Mouse (Mus musculus) midbrain, embryonic 11.5 days (tissue): ENCODE data around the gene Sipa1l1. TPM values are rescaled to one million over a fixed set of nuclear protein-coding genes. Genes with fewer than 3 reads are reported as not detected.

Experiments
- ATAC-seq: fragments of 200-750 bp; cut with Nextera tagmentation; 2 replicates; pipeline ENCODE4 v1.8.0; 2017; ENCODE audit warnings: moderate TSS enrichment, moderate library complexity; ENCODE audit not compliant: low FRiP score
- DNase-seq: peaks from one replicate; pipeline ENCODE4 v3.0.0; 2015; ENCODE audit warnings: low spot score; ENCODE audit errors: missing footprints
- H3K27ac ChIP-seq: fragments of 300-500 bp; sonication (generic); 2 replicates; pipeline ENCODE4 v1.5.1; 2014; ENCODE audit warnings: low read depth, low read length
- H3K27me3 ChIP-seq: fragments of 300-500 bp; sonication (generic); 2 replicates; pipeline ENCODE4 v1.6.1; 2014; ENCODE audit warnings: mild to moderate bottlenecking, low read length, moderate library complexity, mixed read lengths; ENCODE audit not compliant: control insufficient read depth, insufficient read depth
- H3K36me3 ChIP-seq: fragments of 300-500 bp; sonication (generic); 2 replicates; pipeline ENCODE4 v1.6.1; 2014; ENCODE audit warnings: mild to moderate bottlenecking, low read length, moderate library complexity, mixed read lengths; ENCODE audit not compliant: control insufficient read depth, insufficient read depth
- H3K4me1 ChIP-seq: fragments of 300-500 bp; sonication (generic); 2 replicates; pipeline ENCODE4 v1.6.1; 2014; ENCODE audit warnings: low read length; ENCODE audit not compliant: control insufficient read depth, insufficient read depth
- H3K4me2 ChIP-seq: fragments of 300-500 bp; sonication (generic); 2 replicates; pipeline ENCODE4 v1.6.1; 2014; ENCODE audit warnings: mild to moderate bottlenecking, moderate library complexity
- H3K4me3 ChIP-seq: fragments of 300-500 bp; sonication (generic); 2 replicates; pipeline ENCODE4 v1.5.1; 2014; ENCODE audit warnings: low read depth, low read length
- H3K9ac ChIP-seq: fragments of 300-500 bp; sonication (generic); 2 replicates; pipeline ENCODE4 v1.6.1; 2014; ENCODE audit warnings: low read length
- H3K9me3 ChIP-seq: fragments of 300-500 bp; sonication (generic); 2 replicates; pipeline ENCODE4 v1.6.1; 2016; ENCODE audit warnings: low read length; ENCODE audit not compliant: control insufficient read depth
- WGBS: fragments of 180-500 bp; shearing (Covaris S2); extraction: QIAGEN DNeasy Blood & Tissue Kit; methylation state at CpG from one replicate; pipeline ENCODE4 v1.1.7; 2014; 5-methylcytosine and 5-hydroxymethylcytosine counted together
- polyA plus RNA-seq: library from polyadenylated mRNA; unstranded; fragments of >200 nt; fragmentation: Nextera tagmentation; extraction: Ambion mirVana; gene quantifications from 2 replicates; pipeline ENCODE4 v1.2.1, GENCODE M21; 2014

Gene Sipa1l1
- polyA plus RNA-seq, 1 experiment from 2014 or later, result 24.1 TPM

GRCm38 (mm10) chr12:82409686-82410472 is 240.8 kb downstream of the Sipa1l1 start:
- no peaks in the 10 kb centered on the region for H3K36me3 ChIP-seq
- no peak for ATAC-seq
- H3K4me3 ChIP-seq, result no peak overlapping the region
- no peak overlapping the region for H3K9ac ChIP-seq
- H3K4me2 ChIP-seq, result no peak overlapping the region
- no peak overlapping the region for H3K27ac ChIP-seq
- 81% methylated on average over 7 of the region's 7 CpGs for WGBS
- H3K4me1 ChIP-seq, result no peaks in the 10 kb centered on the region
- H3K27me3 ChIP-seq, result no peaks in the 10 kb centered on the region
- H3K9me3 ChIP-seq, result no peaks in the 10 kb centered on the region
- peak; percentile 76 for DNase-seq

DNA sequence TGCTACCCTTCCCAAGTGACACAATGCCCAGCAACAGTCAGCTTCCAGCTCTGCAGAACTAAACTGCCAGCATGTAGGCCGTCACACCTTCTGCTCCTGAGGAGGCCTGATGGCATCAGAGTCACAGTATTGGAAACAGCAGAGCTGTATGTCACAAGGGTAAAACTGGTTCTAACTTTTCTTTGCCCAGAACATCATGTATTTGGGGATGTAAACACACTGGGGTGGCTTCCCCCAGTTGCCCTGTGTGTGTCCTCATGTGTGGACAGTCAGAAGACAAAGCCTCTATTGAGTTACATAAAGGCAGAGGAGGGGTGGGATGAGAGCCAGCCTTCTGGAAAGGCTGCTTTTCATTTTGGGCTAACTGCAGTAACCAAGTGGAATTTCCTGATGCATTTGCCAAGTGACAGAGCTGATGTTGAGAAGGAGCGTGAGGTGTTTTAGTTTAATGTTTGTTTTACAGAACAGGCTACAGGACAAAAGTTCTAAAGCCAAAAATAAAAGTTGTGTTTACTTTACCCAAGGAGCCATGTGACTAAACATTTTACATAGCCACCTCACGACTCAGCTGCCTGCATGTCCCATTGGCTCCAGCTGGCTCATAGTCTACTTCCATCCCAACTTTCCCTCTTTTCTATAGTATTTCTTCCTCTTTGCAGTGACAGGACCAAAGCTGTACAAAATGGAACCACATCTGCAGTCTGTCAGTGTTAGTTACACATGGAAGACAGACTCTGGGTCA is 243.3 kb downstream of the Sipa1l1 start:
- H3K4me3 ChIP-seq, result no peak overlapping the region
- 77% methylated on average over 3 of the region's 3 CpGs for WGBS
- ATAC-seq, result no peak
- H3K4me2 ChIP-seq, result no peak overlapping the region
- H3K9me3 ChIP-seq, result no peaks in the 10 kb centered on the region
- H3K4me1 ChIP-seq, result no peaks in the 10 kb centered on the region
- no peak overlapping the region for H3K9ac ChIP-seq
- no peak overlapping the region for H3K27ac ChIP-seq
- H3K27me3 ChIP-seq, result no peaks in the 10 kb centered on the region
- no peak for DNase-seq
- H3K36me3 ChIP-seq, result no peaks in the 10 kb centered on the region; the same call in 1 of the 2 replicates

- no peak overlapping the region for H3K4me3 ChIP-seq
- no peaks in the 10 kb centered on the region for H3K27me3 ChIP-seq
- ATAC-seq, result no peak
- H3K4me1 ChIP-seq, result no peaks in the 10 kb centered on the region
- no peaks in the 10 kb centered on the region for H3K9me3 ChIP-seq
- H3K4me2 ChIP-seq, result no peak overlapping the region
- no peaks in the 10 kb centered on the region; the same call in 1 of the 2 replicates for H3K36me3 ChIP-seq
- H3K9ac ChIP-seq, result no peak overlapping the region
- WGBS, result 75% methylated on average over 4 of the region's 4 CpGs
- DNase-seq, result peak; percentile 73
- no peak overlapping the region for H3K27ac ChIP-seq
Measured at GRCm38 (mm10) chr12:82415690-82416364, 246.7 kb downstream of the Sipa1l1 start.

DNA sequence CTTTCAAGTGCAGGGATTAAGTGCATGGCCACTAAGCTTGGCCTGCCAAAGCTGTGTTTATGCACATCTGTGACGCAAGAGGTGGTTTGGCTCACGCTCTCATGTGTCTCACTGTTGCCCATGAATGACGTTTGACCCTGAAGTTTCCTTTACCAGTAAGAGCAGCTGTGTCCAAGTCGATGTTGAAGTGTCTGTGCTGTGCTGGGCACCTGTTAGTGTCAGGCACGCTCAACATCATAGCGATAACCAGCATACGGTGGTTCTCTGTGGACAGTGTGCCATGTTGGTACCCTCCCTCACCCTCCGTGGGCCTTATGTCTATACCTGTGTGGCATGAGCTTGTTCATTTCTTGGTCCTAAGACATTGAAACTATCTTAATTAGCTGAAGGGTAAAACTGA is 249.9 kb downstream of the Sipa1l1 start:
- Histone ChIP-seq H3K4me2 (no peak overlapping the region), H3K4me1 (no peaks in the 10 kb centered on the region), H3K27me3 (no peaks in the 10 kb centered on the region), H3K9me3 (no peaks in the 10 kb centered on the region), H3K4me3 (no peak overlapping the region), H3K9ac (no peak overlapping the region), H3K36me3 (peaks cover 2% of the 10 kb centered on the region; the same call in 1 of the 2 replicates), H3K27ac (no peak overlapping the region)
- ATAC-seq (no peak), DNase-seq (no peak)
- WGBS, result 95% methylated on average over 8 of the region's 8 CpGs

GRCm38 (mm10) chr12:82424783-82425182 is 255.7 kb downstream of the Sipa1l1 start:
- DNase-seq (no peak), ATAC-seq (no peak)
- no peak overlapping the region for H3K4me3 ChIP-seq
- no peak overlapping the region for H3K4me2 ChIP-seq
- 95% methylated on average over 15 of the region's 15 CpGs for WGBS
- no peaks in the 10 kb centered on the region for H3K4me1 ChIP-seq
- H3K9me3 ChIP-seq, result no peaks in the 10 kb centered on the region
- H3K27me3 ChIP-seq, result no peaks in the 10 kb centered on the region
- no peak overlapping the region for H3K27ac ChIP-seq
- no peak overlapping the region for H3K9ac ChIP-seq
- H3K36me3 ChIP-seq, result 0 out of 2 replicates have a peak, but pooled peaks cover 2% of the 10 kb centered on the region

DNA sequence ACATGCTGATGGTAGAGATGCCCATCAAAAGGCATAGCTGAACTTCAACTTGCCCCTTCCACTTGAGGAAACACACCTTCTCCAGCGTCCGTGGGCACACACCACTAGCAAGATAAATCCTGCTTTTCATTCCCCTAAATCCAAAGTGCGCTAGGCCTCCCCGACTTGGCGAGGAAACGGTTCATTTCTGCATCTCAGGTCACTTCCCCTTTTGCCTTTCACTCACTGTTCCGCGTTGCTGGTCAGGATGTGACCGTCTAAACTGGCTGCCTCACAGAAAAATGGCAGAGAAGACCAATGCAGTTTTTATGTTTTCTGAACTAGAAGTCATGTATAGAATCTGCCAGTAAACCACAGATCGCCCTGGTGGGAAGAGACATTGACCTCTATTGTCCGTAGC is 256.7 kb downstream of the Sipa1l1 start:
- H3K9me3 ChIP-seq, result no peaks in the 10 kb centered on the region
- WGBS, result 89% methylated on average over 11 of the region's 11 CpGs
- H3K9ac ChIP-seq, result no peak overlapping the region
- DNase-seq (no peak), ATAC-seq (no peak)
- no peak overlapping the region for H3K4me2 ChIP-seq
- H3K4me3 ChIP-seq, result no peak overlapping the region
- no peaks in the 10 kb centered on the region for H3K4me1 ChIP-seq
- H3K27me3 ChIP-seq, result no peaks in the 10 kb centered on the region
- H3K36me3 ChIP-seq, result 0 out of 2 replicates have a peak, but pooled peaks cover 2% of the 10 kb centered on the region
- no peak overlapping the region for H3K27ac ChIP-seq

DNA sequence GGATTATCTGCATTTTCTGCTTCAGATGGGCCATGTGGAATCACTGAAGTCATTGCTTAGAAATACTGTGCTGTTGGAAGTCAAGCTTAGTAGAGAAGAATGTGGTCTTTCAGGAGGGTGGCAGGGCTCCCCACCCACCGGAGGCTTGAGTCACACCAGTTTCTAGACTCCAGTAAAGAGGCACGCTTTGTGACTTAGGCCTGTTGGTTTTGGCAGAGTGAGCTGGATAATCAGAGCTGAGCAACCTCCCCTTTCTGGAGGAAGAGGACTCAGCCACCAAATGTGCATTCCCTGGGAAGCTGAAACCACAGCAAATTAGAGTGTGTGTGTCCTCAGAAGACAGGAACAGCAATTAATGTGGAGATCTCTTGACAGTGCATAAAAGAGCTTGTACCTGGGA is 258.3 kb downstream of the Sipa1l1 start:
- Histone ChIP-seq H3K36me3 (0 out of 2 replicates have a peak, but pooled peaks cover 2% of the 10 kb centered on the region), H3K27me3 (no peaks in the 10 kb centered on the region), H3K4me3 (no peak overlapping the region), H3K9ac (no peak overlapping the region), H3K27ac (no peak overlapping the region), H3K4me2 (no peak overlapping the region), H3K4me1 (no peaks in the 10 kb centered on the region), H3K9me3 (no peaks in the 10 kb centered on the region)
- DNase-seq, result no peak
- WGBS, result 90% methylated on average over 2 of the region's 2 CpGs
- no peak for ATAC-seq

- DNase-seq, result no peak
- Histone ChIP-seq H3K4me3 (no peak overlapping the region), H3K27ac (no peak overlapping the region), H3K9me3 (no peaks in the 10 kb centered on the region), H3K9ac (no peak overlapping the region), H3K27me3 (no peaks in the 10 kb centered on the region), H3K4me2 (no peak overlapping the region), H3K36me3 (no peaks in the 10 kb centered on the region), H3K4me1 (no peaks in the 10 kb centered on the region)
- no peak for ATAC-seq
- WGBS, result 92% methylated on average over 9 of the region's 9 CpGs
Measured at GRCm38 (mm10) chr12:82428466-82428865, 259.3 kb downstream of the Sipa1l1 start.

GRCm38 (mm10) chr12:82433311-82433710 is 264.2 kb downstream of the Sipa1l1 start:
- no peaks in the 10 kb centered on the region for H3K27me3 ChIP-seq
- 31% methylated on average over 4 of the region's 4 CpGs for WGBS
- DNase-seq (no peak), ATAC-seq (no peak)
- H3K4me3 ChIP-seq, result no peak overlapping the region
- no peak overlapping the region for H3K4me2 ChIP-seq
- H3K9me3 ChIP-seq, result no peaks in the 10 kb centered on the region
- no peaks in the 10 kb centered on the region for H3K4me1 ChIP-seq
- no peak overlapping the region for H3K27ac ChIP-seq
- no peak overlapping the region for H3K9ac ChIP-seq
- peaks cover 2% of the 10 kb centered on the region; the same call in 1 of the 2 replicates for H3K36me3 ChIP-seq
